Mouse (Mus musculus) ES-E14 (cell line): ENCODE measurements at regions not wholly inside any gene's neighbourhood (a gene's known extent, or its start where the extent isn't known, plus 50 kb on each side); places are given as distances from the start of the nearest gene placed in this dataset.
A peak's percentile ranks its signal among the peaks of the same experiment; 100 is the strongest.

Experiments
- DNase-seq: peaks from one replicate; pipeline ENCODE4 v3.0.0-alpha.2; 2013; ENCODE audit warnings: low read depth, low spot score
- H3K27ac ChIP-seq: 2 replicates; pipeline ENCODE4 v1.5.1; 2012; ENCODE audit warnings: low read depth, mild to moderate bottlenecking, low read length, moderate library complexity, mixed read lengths; ENCODE audit not compliant: poor library complexity, insufficient read depth, severe bottlenecking
- H3K36me3 ChIP-seq: 2 replicates; pipeline ENCODE4 v1.6.1; 2012; ENCODE audit warnings: mild to moderate bottlenecking, low read length, moderate library complexity, mixed read lengths; ENCODE audit not compliant: control insufficient read depth, poor library complexity, insufficient read depth, severe bottlenecking
- H3K4me1 ChIP-seq, 2 experiments: fragments of 150-350 bp in 1 of 2; sonication (generic) in 1 of 2; 2 replicates each; pipeline ENCODE4 v1.6.1; 2012; ENCODE audit warnings: low read length in 2 of 2, mild to moderate bottlenecking in 1 of 2, mixed read lengths in 1 of 2; ENCODE audit not compliant: control insufficient read depth in 2 of 2, insufficient read depth in 2 of 2, poor library complexity in 1 of 2
- H3K4me3 ChIP-seq, 2 experiments: fragments of 150-350 bp in 1 of 2; sonication (generic) in 1 of 2; 2 replicates each; pipeline ENCODE4 v1.5.1; 2012; ENCODE audit warnings: low read length in 2 of 2, low read depth in 1 of 2, mild to moderate bottlenecking in 1 of 2, mixed read lengths in 1 of 2; ENCODE audit not compliant: insufficient read depth in 1 of 2, poor library complexity in 1 of 2, severe bottlenecking in 1 of 2
- H3K9ac ChIP-seq: 2 replicates; pipeline ENCODE4 v1.6.1; 2012; ENCODE audit warnings: low read depth, mild to moderate bottlenecking, low read length, mixed read lengths; ENCODE audit not compliant: poor library complexity, insufficient read depth, severe bottlenecking
- H3K9me3 ChIP-seq: fragments of 150-350 bp; sonication (generic); 2 replicates; pipeline ENCODE4 v1.6.1; 2012; ENCODE audit warnings: low read depth, mild to moderate bottlenecking, low read length; ENCODE audit not compliant: control insufficient read depth, insufficient read depth
- CHD2 ChIP-seq: IDR thresholded peaks from 2 replicates; pipeline ENCODE4 v1.6.1; 2014; ENCODE audit warnings: mild to moderate bottlenecking, low read depth, low read length, inconsistent platforms
- HCFC1 ChIP-seq: IDR thresholded peaks from 2 replicates; pipeline ENCODE4 v1.6.1; 2012; ENCODE audit warnings: low read length, inconsistent platforms, borderline replicate concordance; ENCODE audit not compliant: insufficient read depth
- MAFK ChIP-seq: IDR thresholded peaks from 2 replicates; pipeline ENCODE4 v1.6.1; 2014; ENCODE audit warnings: mild to moderate bottlenecking, low read depth, low read length, inconsistent platforms; ENCODE audit not compliant: insufficient read depth
- ZC3H11A ChIP-seq: IDR thresholded peaks from 2 replicates; pipeline ENCODE4 v1.6.1; 2012; ENCODE audit warnings: low read depth, mild to moderate bottlenecking, inconsistent platforms, low read length, borderline replicate concordance
- ZNF384 ChIP-seq: IDR thresholded peaks from 2 replicates; pipeline ENCODE4 v1.6.1; 2012; ENCODE audit warnings: low read depth, low read length, inconsistent platforms
- in situ Hi-C, 2 experiments: fragments of 600-800 bp; cut with MboI; formaldehyde crosslinking; loops; one replicate each; pipeline ENCODE4 v1.15.1; 2025; ENCODE audit warnings: low sequenced_read_pairs in 2 of 2, inconsistent platforms in 1 of 2; ENCODE audit not compliant: unreplicated experiment in 2 of 2

DNA sequence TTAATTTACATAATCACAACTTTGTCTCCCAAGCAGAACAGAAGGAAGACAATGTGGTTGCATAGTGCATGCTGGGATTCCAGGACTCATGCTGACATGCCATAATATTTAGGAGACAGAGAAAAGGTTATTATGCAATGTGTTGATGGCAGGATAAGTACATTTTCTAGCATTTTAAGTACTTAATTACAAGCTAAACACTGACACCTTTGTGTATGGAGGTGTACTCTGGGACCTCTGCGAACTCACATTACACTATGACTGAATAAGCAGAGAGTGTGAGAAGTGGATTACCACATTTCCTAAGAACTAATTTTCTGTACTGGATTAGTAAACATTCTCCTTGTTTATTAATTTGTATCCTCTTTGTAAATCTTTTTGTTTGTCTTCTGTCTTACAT lies 602.5 kb upstream of the Zfp804a start:
- in situ Hi-C loops = no loop called here
- no peak overlapping the region for H3K9ac ChIP-seq
- no peak for TF ChIP-seq CHD2
- no peak for TF ChIP-seq ZC3H11A
- TF ChIP-seq HCFC1 = no peak
- no peak for TF ChIP-seq ZNF384
- no peak for TF ChIP-seq MAFK
- no peak for DNase-seq
- no peaks in the 10 kb centered on the region for H3K9me3 ChIP-seq
- H3K36me3 ChIP-seq = no peaks in the 10 kb centered on the region
- no peak overlapping the region for H3K27ac ChIP-seq
- H3K4me3 ChIP-seq = no peak overlapping the region
- H3K4me1 ChIP-seq = no peaks in the 10 kb centered on the region

- no peaks in the 10 kb centered on the region for H3K36me3 ChIP-seq
- no peaks in the 10 kb centered on the region for H3K4me1 ChIP-seq
- no peak overlapping the region for H3K9ac ChIP-seq
- H3K27ac ChIP-seq = no peak overlapping the region
- no peak overlapping the region for H3K4me3 ChIP-seq
- in situ Hi-C loops = no loop called here
- no peaks in the 10 kb centered on the region for H3K9me3 ChIP-seq
- TF ChIP-seq MAFK (no peak), ZNF384 (no peak), HCFC1 (no peak), ZC3H11A (no peak), CHD2 (no peak)
- no peak for DNase-seq
These were observed 564.2 kb upstream of the Zfp804a start for GRCm38 (mm10) chr2:81488821-81489220.

GRCm38 (mm10) chr2:81506985-81507384 lies 546.0 kb upstream of the Zfp804a start:
- Histone ChIP-seq H3K9ac (no peak overlapping the region), H3K4me3 (no peak overlapping the region), H3K9me3 (peaks cover 2% of the 10 kb centered on the region; the same call in 1 of the 2 replicates), H3K27ac (no peak overlapping the region), H3K36me3 (no peaks in the 10 kb centered on the region), H3K4me1 (no peaks in the 10 kb centered on the region)
- DNase-seq = no peak
- in situ Hi-C loops = no loop called here
- peak; percentile 89 for TF ChIP-seq MAFK
- no peak for TF ChIP-seq CHD2

- in situ Hi-C loops = no loop called here
- H3K4me1 ChIP-seq = no peaks in the 10 kb centered on the region
- TF ChIP-seq ZC3H11A = no peak
- TF ChIP-seq CHD2 = no peak
- no peak for TF ChIP-seq HCFC1
- H3K4me3 ChIP-seq = no peak overlapping the region
- H3K36me3 ChIP-seq = no peaks in the 10 kb centered on the region
- H3K9me3 ChIP-seq = 0 out of 2 replicates have a peak, but pooled peaks cover 6% of the 10 kb centered on the region
- H3K9ac ChIP-seq = no peak overlapping the region
- no peak for DNase-seq
- H3K27ac ChIP-seq = no peak overlapping the region
These were observed 539.9 kb upstream of the Zfp804a start for GRCm38 (mm10) chr2:81513030-81513579.

DNA sequence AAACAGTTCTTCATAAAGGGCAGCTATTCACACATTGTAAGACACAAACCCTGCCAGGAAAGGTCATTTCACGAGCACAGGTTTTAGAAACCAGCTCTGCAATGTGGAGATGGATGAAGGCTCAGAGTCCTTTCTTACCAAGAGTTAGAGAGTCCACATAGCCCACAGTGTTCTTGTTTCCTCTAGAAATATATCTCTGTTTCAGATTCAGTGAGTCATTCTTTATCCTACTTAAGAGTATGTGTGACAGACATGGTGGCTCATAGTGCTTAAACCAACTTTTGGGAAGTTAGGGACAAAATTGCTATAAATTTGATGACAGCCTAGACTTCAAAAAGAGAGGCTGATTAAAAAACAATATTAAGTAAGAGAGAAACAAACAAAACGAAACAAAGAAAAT lies 514.9 kb upstream of the Zfp804a start:
- in situ Hi-C loops = no loop called here

More for the DNA sequence above, 514.9 kb upstream of the Zfp804a start:
- H3K9ac ChIP-seq = no peak overlapping the region
- no peak for DNase-seq
- H3K4me1 ChIP-seq = no peaks in the 10 kb centered on the region
- no peak overlapping the region for H3K27ac ChIP-seq
- H3K9me3 ChIP-seq = no peaks in the 10 kb centered on the region
- no peaks in the 10 kb centered on the region for H3K36me3 ChIP-seq
- TF ChIP-seq HCFC1 = no peak
- TF ChIP-seq ZC3H11A = no peak
- TF ChIP-seq ZNF384 = no peak
- TF ChIP-seq MAFK = no peak
- TF ChIP-seq CHD2 = no peak
- H3K4me3 ChIP-seq = no peak overlapping the region
